Mouse (Mus musculus) G1E (cell line): Measurements from ENCODE around the gene Timm17b.

Source experiments
- CTCF ChIP-seq: IDR thresholded peaks from 2 replicates; pipeline ENCODE4 v1.5.1; 2012; ENCODE audit warnings: low read depth, low read length, inconsistent platforms, mixed read lengths
- TAL1 ChIP-seq: conservative IDR thresholded peaks from 2 replicates; pipeline ENCODE4 v1.6.1; 2012; ENCODE audit warnings: low read depth, low read length, inconsistent platforms, mixed read lengths

DNA sequence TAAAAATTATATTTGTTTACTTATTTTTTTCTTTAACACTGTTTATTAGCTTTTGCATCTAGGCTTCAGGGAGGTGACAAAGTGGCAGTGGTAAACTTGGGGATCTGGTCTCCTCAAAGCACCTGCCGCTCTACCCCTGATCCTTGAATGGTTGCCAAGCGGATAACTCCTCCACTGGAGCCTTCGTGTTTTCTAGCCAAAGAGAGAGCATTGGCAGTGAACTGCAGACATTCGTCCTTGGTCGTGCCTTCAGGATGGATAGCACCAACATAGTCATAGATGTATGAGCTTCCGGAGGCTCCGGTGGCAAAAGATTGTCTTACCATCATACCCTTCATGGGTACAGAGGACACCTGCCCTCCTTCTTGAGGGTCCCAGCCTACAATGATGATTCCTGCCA, 50.9 kb downstream of the Timm17b start:
- TF ChIP-seq CTCF (no peak), TAL1 (no peak)
